Mouse (Mus musculus) hematopoietic stem cell, adult 5-6 weeks (primary cell): ENCODE results near the gene Olfr376. TPM values are rescaled to one million over a fixed set of nuclear protein-coding genes. Genes with fewer than 3 reads are reported as not detected.

Experiments
- ATAC-seq, 2 experiments: fragments of 125-278 bp in 1 of 2; replicated peaks in 1 of 2; 2 replicates each; pipeline ENCODE4 v1.8.0; 2016 to 2017; ENCODE audit warnings: inconsistent platforms in 2 of 2, mild to moderate bottlenecking in 2 of 2, moderate number of reproducible peaks in 2 of 2, low read depth in 1 of 2, moderate TSS enrichment in 1 of 2; ENCODE audit not compliant: low FRiP score in 2 of 2, poor library complexity in 2 of 2, severe bottlenecking in 2 of 2, insufficient read depth in 1 of 2, low TSS enrichment in 1 of 2
- total RNA-seq: library from RNA; stranded (forward); fragments of 172-1452, 232-1000 nt; gene quantifications from 2 replicates; pipeline ENCODE4 v1.2.3, GENCODE M21; 2017

The Olfr376 gene
- total RNA-seq: not detected in 2 replicates

DNA sequence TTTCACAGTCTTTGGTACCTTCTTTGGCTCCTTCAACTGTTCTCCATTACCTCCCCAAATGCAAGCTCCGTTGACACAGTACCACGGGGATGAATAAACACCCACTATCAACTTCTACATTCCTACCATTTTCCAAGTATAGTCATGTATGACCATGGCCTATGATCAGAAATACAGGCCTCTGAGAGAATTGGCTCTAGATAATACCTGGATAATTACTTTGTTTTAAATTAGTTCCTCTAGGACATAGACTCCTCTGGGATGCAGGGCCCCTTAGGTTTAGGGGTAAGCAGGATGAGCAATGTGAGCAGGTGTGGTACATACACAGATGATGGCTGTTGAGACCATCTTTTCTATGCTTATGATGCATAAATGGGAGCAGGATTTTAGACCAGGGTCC is at the start of gene Olfr376:
Olfr376 (plus strand) TSS at position 301 of the 400 bp plus-strand sequence.
- ATAC-seq: no peak

GRCm38 (mm10) chr11:73323906-73324830 is 46.9 kb upstream of the Olfr376 start:
- no peak for ATAC-seq

GRCm38 (mm10) chr11:73326485-73326886 is 44.6 kb upstream of the Olfr376 start:
- peak; percentile 62 to 65 for ATAC-seq

- no peak for ATAC-seq
Measured at GRCm38 (mm10) chr11:73327361-73327760, 43.7 kb upstream of the Olfr376 start.

DNA sequence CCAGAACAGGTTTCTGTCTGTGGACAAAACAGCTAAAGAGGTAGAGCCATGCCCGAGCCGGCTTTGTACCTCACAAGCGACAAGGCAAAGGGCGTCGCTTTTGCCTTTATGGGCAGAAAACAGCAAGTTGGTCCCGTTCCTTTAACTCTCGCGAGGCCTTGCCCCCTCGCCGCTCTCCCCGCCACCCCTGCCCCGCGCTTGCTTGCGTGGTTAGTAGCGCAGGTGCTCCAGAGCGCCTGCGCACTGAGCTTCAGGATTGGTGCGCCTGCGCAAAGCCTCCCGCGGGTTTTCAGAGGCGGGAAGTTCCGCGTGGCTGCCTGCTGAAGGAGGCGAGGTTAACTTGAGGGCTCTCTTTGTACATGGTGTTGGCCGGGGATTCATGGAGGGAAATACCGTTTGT is 41.6 kb upstream of the Olfr376 start, which contains the start of the genes Aspa, Gm49340 and Spata22:
Aspa (minus strand) TSS at position 155 of the 400 bp plus-strand sequence.
Gm49340 (plus strand) TSS at position 300 of the 400 bp plus-strand sequence.
Spata22 (plus strand) TSS at position 300 of the 400 bp plus-strand sequence.
- ATAC-seq: no peak

DNA sequence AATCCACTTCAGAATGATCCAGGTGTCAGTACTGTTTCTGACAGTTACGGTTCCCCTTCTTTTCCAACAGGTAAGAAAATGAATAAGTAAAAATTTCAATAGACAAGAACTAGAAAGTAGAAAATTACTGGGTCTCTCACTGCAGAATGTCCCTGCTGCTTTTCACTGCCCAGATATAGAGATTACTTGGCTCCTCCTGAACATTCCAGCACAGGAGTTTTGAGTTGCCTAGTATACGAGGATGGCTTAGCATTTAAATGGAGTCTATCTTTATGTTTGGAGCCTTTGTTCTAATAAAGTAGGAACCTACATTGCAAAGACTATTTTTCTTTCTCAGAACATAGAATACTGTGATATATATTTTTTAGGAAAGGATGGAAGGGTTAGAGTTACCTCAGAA is 37.7 kb upstream of the Olfr376 start:
- no peak for ATAC-seq

DNA sequence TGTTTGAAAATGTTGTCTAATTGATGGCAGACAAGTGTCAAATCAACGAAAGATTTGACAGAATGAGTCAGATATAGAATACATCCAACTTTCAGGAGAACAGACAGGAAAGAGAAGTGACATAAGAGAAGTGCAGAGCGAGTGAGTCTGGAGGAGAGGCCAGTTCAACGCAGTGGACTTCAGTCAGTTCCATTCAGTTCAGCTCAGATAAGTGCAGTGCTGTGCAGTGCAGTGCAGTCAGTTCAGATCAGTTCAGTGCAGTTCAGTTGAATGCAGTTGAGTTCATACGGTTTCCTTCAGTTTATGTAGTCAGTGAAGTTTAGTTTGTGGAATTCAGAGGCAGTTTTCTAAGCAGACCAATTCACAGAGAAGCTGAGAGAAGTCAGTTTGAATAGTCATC is 34.1 kb upstream of the Olfr376 start:
- no peak for ATAC-seq

DNA sequence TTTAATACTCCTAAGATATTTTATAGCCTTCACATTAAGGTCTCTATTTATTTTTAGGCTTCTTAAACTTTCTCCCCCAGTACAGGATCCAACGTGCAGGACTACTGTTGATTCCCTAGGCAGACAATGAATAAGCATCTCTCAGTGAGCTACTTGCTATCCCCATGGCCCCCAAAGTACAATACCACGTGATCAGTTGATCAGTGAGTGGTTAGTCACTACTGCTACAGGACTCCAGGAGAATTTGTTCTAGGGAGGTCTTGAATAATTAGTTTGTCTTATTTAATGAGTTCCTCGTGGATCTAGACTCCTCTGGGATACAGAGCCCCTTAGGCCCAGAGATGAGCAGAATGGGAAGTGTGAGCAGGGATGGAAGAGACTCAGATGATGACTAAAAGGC is 20.6 kb upstream of the Olfr376 start, which contains the start of gene Olfr20:
Olfr20 (plus strand) TSS at position 301 of the 400 bp plus-strand sequence.
- ATAC-seq: no peak

DNA sequence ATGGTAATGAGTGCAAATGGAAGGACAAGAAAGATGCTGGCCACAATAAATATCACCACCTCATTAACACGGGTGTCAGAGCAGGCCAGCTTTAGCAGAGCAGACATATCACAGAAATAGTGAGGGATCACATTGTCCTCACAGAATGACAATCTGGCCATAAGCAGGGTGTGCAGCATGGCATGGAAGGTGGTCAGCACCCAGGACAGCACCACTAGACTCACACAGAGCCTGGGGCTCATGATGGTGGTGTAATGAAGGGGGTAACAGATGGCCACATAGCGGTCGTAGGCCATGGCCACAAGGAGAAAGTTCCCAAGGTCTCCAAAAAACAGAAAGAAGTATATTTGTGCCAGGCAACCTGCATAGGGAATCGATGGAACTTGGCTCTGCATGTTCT is 24.3 kb downstream of the Olfr376 start:
- ATAC-seq: no peak

DNA sequence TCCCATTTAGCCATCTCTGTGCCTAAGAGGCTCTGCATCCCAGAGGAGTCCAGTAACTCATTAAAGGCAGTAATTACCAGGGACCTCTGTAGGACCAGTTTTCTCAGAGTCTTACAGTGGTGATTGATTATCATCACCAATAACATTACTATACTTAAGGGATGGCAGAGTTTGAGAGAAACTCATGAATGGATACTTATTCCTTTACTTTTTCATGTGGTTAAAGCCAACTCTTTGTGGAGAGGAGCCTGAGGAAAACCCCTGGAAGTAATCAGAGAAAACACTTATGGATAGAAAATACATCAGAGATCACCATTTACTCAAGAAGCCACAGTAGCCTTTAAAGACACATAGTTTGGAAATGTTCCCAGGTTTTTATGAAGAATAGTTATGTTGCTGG is 28.5 kb downstream of the Olfr376 start, which contains the start of gene Olfr1:
Olfr1 (minus strand) TSS at position 101 of the 400 bp plus-strand sequence.
- no peak for ATAC-seq

Other genes starting within 250 kb of the Olfr376 start
- gene Haspin, start 233.0 kb upstream of the Olfr376 start, total RNA-seq: 12.2 and 13.6 TPM in 2 replicates
- gene P2rx5, start 210.8 kb upstream of the Olfr376 start, total RNA-seq: not detected in 2 replicates
- gene Emc6, start 194.2 kb upstream of the Olfr376 start, total RNA-seq: 40.5 and 44.5 TPM in 2 replicates
- 5.3 and 9.7 TPM in 2 replicates for gene Tax1bp3, start 194.2 kb upstream of the Olfr376 start, total RNA-seq
- 6.6 and 16.3 TPM in 2 replicates for gene Ctns, start 172.2 kb upstream of the Olfr376 start, total RNA-seq
- gene Shpk, start 171.8 kb upstream of the Olfr376 start, total RNA-seq: 1.9 and 2.7 TPM in 2 replicates
- not detected in 2 replicates for gene Trpv1, start 137.0 kb upstream of the Olfr376 start, total RNA-seq
- not detected in 2 replicates for gene Trpv3, start 103.9 kb upstream of the Olfr376 start, total RNA-seq
- gene Aspa, start 41.6 kb upstream of the Olfr376 start, total RNA-seq: 12.3 and 17.8 TPM in 2 replicates
- not detected in 2 replicates for gene Gm49340, start 41.5 kb upstream of the Olfr376 start, total RNA-seq
- not detected in 2 replicates for gene Spata22, start 41.5 kb upstream of the Olfr376 start, total RNA-seq
- gene Olfr20, start 20.5 kb upstream of the Olfr376 start, total RNA-seq: not detected in 2 replicates
- not detected in 2 replicates for gene Olfr1, start 28.4 kb downstream of the Olfr376 start, total RNA-seq
- not detected in 2 replicates for gene Olfr378, start 57.2 kb downstream of the Olfr376 start, total RNA-seq
- gene Olfr380, start 86.3 kb downstream of the Olfr376 start, total RNA-seq: not detected in 2 replicates
- not detected in 2 replicates for gene Olfr381, start 120.4 kb downstream of the Olfr376 start, total RNA-seq
- not detected in 2 replicates for gene Olfr382, start 146.0 kb downstream of the Olfr376 start, total RNA-seq
- not detected in 2 replicates for gene Olfr385, start 221.8 kb downstream of the Olfr376 start, total RNA-seq
- gene Olfr384, start 227.3 kb downstream of the Olfr376 start, total RNA-seq: not detected in 2 replicates